Mouse (Mus musculus): ENCODE measurements around the gene Gm20696.

Gene Gm20696

GRCm38 (mm10) chr6:99394801-99395200 is 271.8 kb downstream of the Gm20696 start:
- no peak for DNase-seq (ENCODE audit: low read depth, low spot score)

- no peak for DNase-seq (ENCODE audit: low read depth, low spot score)
Measured at GRCm38 (mm10) chr6:99392484-99392883, 274.1 kb downstream of the Gm20696 start.

GRCm38 (mm10) chr6:99388741-99389675 is 277.6 kb downstream of the Gm20696 start:
- DNase-seq (ENCODE audit: low read depth, low spot score): no peak

GRCm38 (mm10) chr6:99388023-99388422 is 278.6 kb downstream of the Gm20696 start:
- no peak for DNase-seq (ENCODE audit: low read depth, low spot score)

GRCm38 (mm10) chr6:99385059-99385604 is 281.5 kb downstream of the Gm20696 start:
- no peak for DNase-seq (ENCODE audit: low read depth, low spot score)

GRCm38 (mm10) chr6:99383846-99384472 is 282.6 kb downstream of the Gm20696 start:
- DNase-seq (ENCODE audit: low read depth, low spot score): no peak

- no peak for DNase-seq (ENCODE audit: low read depth, low spot score)
Measured at GRCm38 (mm10) chr6:99380146-99380545, 286.5 kb downstream of the Gm20696 start.

GRCm38 (mm10) chr6:99378997-99379710 is 287.4 kb downstream of the Gm20696 start:
- DNase-seq (ENCODE audit: low read depth, low spot score): no peak

- no peak for DNase-seq (ENCODE audit: low read depth, low spot score)
Measured at GRCm38 (mm10) chr6:99377716-99378115, 288.9 kb downstream of the Gm20696 start.

GRCm38 (mm10) chr6:99377131-99377530 is 289.5 kb downstream of the Gm20696 start:
- no peak for DNase-seq (ENCODE audit: low read depth, low spot score)

- DNase-seq (ENCODE audit: low read depth, low spot score): no peak
Measured at GRCm38 (mm10) chr6:99376721-99377120, 289.9 kb downstream of the Gm20696 start.

- no peak for DNase-seq (ENCODE audit: low read depth, low spot score)
Measured at GRCm38 (mm10) chr6:99375865-99376264, 290.7 kb downstream of the Gm20696 start.

- DNase-seq (ENCODE audit: low read depth, low spot score): no peak
Measured at GRCm38 (mm10) chr6:99375376-99375775, 291.2 kb downstream of the Gm20696 start.

- DNase-seq (ENCODE audit: low read depth, low spot score): no peak
Measured at GRCm38 (mm10) chr6:99374448-99375271, 291.9 kb downstream of the Gm20696 start.

GRCm38 (mm10) chr6:99372427-99372826 is 294.2 kb downstream of the Gm20696 start:
- no peak for DNase-seq (ENCODE audit: low read depth, low spot score)

- DNase-seq (ENCODE audit: low read depth, low spot score): no peak
Measured at GRCm38 (mm10) chr6:99372016-99372415, 294.6 kb downstream of the Gm20696 start.

- DNase-seq (ENCODE audit: low read depth, low spot score): no peak
Measured at GRCm38 (mm10) chr6:99369931-99370330, 296.7 kb downstream of the Gm20696 start.

- no peak for DNase-seq (ENCODE audit: low read depth, low spot score)
Measured at GRCm38 (mm10) chr6:99369156-99369555, 297.4 kb downstream of the Gm20696 start.

- no peak for DNase-seq (ENCODE audit: low read depth, low spot score)
Measured at GRCm38 (mm10) chr6:99368118-99368753, 298.4 kb downstream of the Gm20696 start.

GRCm38 (mm10) chr6:99364545-99364944 is 302.1 kb downstream of the Gm20696 start:
- DNase-seq (ENCODE audit: low read depth, low spot score): no peak
